Mouse (Mus musculus) lung, adult 2 months (tissue): ENCODE measurements around the gene Nucb1. TPM values are rescaled to one million over a fixed set of nuclear protein-coding genes. Genes with fewer than 3 reads are reported as not detected.
A peak's percentile ranks its signal among the peaks of the same experiment; 100 is the strongest.

Experiments
- DNase-seq: peaks from one replicate; pipeline ENCODE4 v3.0.0; 2022
- H3K4me1 ChIP-seq: fragments of 200-500 bp; 2 replicates; pipeline ENCODE4 v1.6.1; 2011; ENCODE audit warnings: low read length; ENCODE audit not compliant: control insufficient read depth, insufficient read depth
- H3K4me3 ChIP-seq: fragments of 200-500 bp; replicated peaks from 2 replicates; pipeline ENCODE3; 2011; ENCODE audit warnings: low read depth, mild to moderate bottlenecking, control low read depth, low read length; ENCODE audit errors: extremely low read depth
- CTCF ChIP-seq: fragments of 200-500 bp; IDR thresholded peaks from 2 replicates; pipeline ENCODE4 v1.5.1; 2011; ENCODE audit warnings: mild to moderate bottlenecking, low read length, control low read depth; ENCODE audit not compliant: insufficient read depth
- POLR2A ChIP-seq: fragments of 200-500 bp; IDR thresholded peaks from 2 replicates; pipeline ENCODE4 v1.6.1; 2011; ENCODE audit warnings: low read depth, mild to moderate bottlenecking, control low read depth, low read length, borderline replicate concordance; ENCODE audit errors: extremely low read depth
- WGBS: fragments of 180-500 bp; shearing (Covaris S2); methylation state at CpG from one replicate; pipeline ENCODE4 v1.1.7; 2018; 5-methylcytosine and 5-hydroxymethylcytosine counted together
- polyA plus RNA-seq: library from polyadenylated mRNA; depleted of rRNA; stranded (reverse); fragments of >200 nt; gene quantifications from 2 replicates; pipeline ENCODE4 v1.2.3, GENCODE M21; 2012; rRNA removed

The Nucb1 gene
- 420 and 430 TPM in 2 replicates for polyA plus RNA-seq

- peak; percentile 93 for DNase-seq
- under 1% methylated on average over 44 of the region's 44 CpGs for WGBS
- peak within 1 kb of the TSS; percentile 94 for H3K4me3 ChIP-seq
- peaks cover 11% of the 10 kb centered on the region for H3K4me1 ChIP-seq
- TF ChIP-seq POLR2A (peak; percentile 69; the same call in 1 of the 2 replicates), CTCF (no peak)
Observed at GRCm38 (mm10) chr7:45509912-45510787, at the start of gene Nucb1. Gene Nucb1, minus strand, starts transcription at chr7:45510406.

- no peak for TF ChIP-seq POLR2A
- TF ChIP-seq CTCF: no peak
- 38% methylated on average over 6 of the region's 6 CpGs for WGBS
- DNase-seq: no peak
- H3K4me3 ChIP-seq: no peak overlapping the region
- H3K4me1 ChIP-seq: no peaks in the 10 kb centered on the region
Observed at GRCm38 (mm10) chr7:45558907-45559306, 48.7 kb upstream of the Nucb1 start.

GRCm38 (mm10) chr7:45555787-45556186 is 45.6 kb upstream of the Nucb1 start:
- DNase-seq: peak; percentile 77
- 24% methylated on average over 8 of the region's 8 CpGs for WGBS
- H3K4me1 ChIP-seq: no peaks in the 10 kb centered on the region
- TF ChIP-seq POLR2A (no peak), CTCF (peak; percentile 80)
- no peak overlapping the region for H3K4me3 ChIP-seq

DNA sequence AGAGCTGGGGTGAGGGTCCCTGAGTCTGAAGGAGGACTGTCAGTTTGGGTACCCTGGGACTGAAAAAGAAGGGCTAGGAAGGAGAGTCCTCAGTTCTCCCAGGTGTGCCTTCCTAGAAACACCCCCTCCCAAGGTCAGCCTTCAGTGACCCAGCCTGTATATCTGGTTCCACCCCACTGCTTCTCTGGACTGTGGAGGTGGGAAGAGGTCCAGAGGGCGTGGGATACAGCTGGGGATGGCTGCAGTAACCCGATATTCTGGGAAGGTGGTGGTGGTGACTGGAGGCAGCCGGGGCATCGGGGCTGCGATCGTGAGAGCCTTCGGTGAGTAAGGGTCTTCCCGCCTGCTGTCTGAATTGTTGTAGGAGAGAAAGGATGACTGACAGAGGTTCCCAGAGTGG is 44.5 kb upstream of the Nucb1 start, which contains the start of gene Hsd17b14:
TSS of gene Hsd17b14 (plus strand) at position 150 of the 400 bp plus-strand sequence.
- Histone ChIP-seq H3K4me3 (no peak within 1 kb of the TSS), H3K4me1 (no peaks in the 10 kb centered on the region)
- TF ChIP-seq POLR2A: no peak
- no peak for TF ChIP-seq CTCF
- whole genome bisulfite sequencing: 28% methylated on average over 8 of the region's 8 CpGs
- no peak for DNase-seq

DNA sequence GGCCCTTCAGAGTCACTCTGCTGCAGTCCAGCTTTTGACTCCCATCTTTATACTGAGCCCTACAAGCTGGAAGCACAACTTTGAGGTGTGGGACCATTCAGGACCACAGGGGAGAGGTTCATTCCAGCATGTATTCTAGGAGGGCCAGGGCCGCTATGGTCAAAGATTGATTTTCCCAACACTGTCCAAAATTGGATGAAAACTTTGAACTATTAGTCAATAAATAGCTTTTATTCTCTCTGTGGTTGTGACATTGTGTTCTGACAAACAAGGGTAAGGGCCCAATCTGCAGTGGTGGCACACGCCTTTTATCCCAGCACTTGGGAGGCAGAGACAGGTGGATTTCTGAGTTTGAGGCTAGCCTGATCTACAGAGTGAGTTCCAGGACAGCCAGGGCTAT is 43.8 kb upstream of the Nucb1 start:
- no peaks in the 10 kb centered on the region for H3K4me1 ChIP-seq
- 90% methylated on average over 2 of the region's 2 CpGs for WGBS
- TF ChIP-seq CTCF (no peak), POLR2A (no peak)
- H3K4me3 ChIP-seq: no peak overlapping the region
- DNase-seq: no peak

DNA sequence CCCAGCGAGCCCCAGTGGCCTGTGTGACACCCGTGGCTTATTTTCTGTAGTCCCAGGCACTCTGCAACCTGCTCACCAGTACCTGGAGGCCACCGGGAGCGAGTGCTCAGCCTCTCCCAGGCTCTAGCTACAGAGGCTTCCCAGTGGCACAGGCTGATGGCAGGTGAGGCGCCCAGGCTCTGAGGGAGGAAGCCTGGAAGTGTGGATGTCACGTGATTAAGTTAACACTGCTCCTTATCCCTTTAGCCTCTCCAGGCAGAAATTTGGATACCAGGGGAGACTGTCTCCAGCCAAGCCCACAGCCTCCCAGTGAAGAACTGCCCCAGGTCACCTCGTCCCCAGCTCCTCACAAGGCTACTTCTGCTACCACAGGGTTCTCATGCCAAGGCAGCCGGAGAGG is 43.3 kb upstream of the Nucb1 start:
- TF ChIP-seq POLR2A (no peak), CTCF (no peak)
- 66% methylated on average over 8 of the region's 8 CpGs for WGBS
- Histone ChIP-seq H3K4me3 (no peak overlapping the region), H3K4me1 (no peaks in the 10 kb centered on the region)
- DNase-seq: no peak

- TF ChIP-seq CTCF (no peak), POLR2A (no peak)
- 80% methylated on average over 8 of the region's 8 CpGs for WGBS
- Histone ChIP-seq H3K4me3 (no peak overlapping the region), H3K4me1 (no peaks in the 10 kb centered on the region)
- no peak for DNase-seq
Observed at GRCm38 (mm10) chr7:45551512-45551883, 41.3 kb upstream of the Nucb1 start.

- WGBS: 66% methylated on average over 11 of the region's 11 CpGs
- Histone ChIP-seq H3K4me1 (no peaks in the 10 kb centered on the region), H3K4me3 (no peak overlapping the region)
- no peak for TF ChIP-seq CTCF
- TF ChIP-seq POLR2A: no peak
- no peak for DNase-seq
Observed at GRCm38 (mm10) chr7:45550821-45551511, 40.8 kb upstream of the Nucb1 start.

- TF ChIP-seq CTCF (no peak), POLR2A (no peak)
- 89% methylated on average over 16 of the region's 16 CpGs for WGBS
- no peaks in the 10 kb centered on the region for H3K4me1 ChIP-seq
- no peak for DNase-seq
- no peak overlapping the region for H3K4me3 ChIP-seq
Observed at GRCm38 (mm10) chr7:45549641-45550436, 39.6 kb upstream of the Nucb1 start.

GRCm38 (mm10) chr7:45544525-45544924 is 34.3 kb upstream of the Nucb1 start:
- DNase-seq: no peak
- H3K4me1 ChIP-seq: no peaks in the 10 kb centered on the region
- TF ChIP-seq POLR2A (no peak), CTCF (no peak)
- no peak overlapping the region for H3K4me3 ChIP-seq
- 87% methylated on average over 1 of the region's 1 CpGs for WGBS
